Mouse (Mus musculus) neural tube, embryonic 13.5 days (tissue): ENCODE measurements around the gene Adap1. TPM values are rescaled to one million over a fixed set of nuclear protein-coding genes. Genes with fewer than 3 reads are reported as not detected.

ENCODE experiments used
- ATAC-seq: fragments of 200-750 bp; cut with Nextera tagmentation; 2 replicates; pipeline ENCODE4 v1.8.0; 2017; ENCODE audit warnings: low read depth, mild to moderate bottlenecking, moderate TSS enrichment, moderate library complexity
- H3K27ac ChIP-seq: fragments of 300-500 bp; sonication (generic); replicated peaks from 2 replicates; pipeline ENCODE4 v1.5.1; 2015; ENCODE audit warnings: moderate library complexity, mild to moderate bottlenecking, inconsistent platforms
- H3K27me3 ChIP-seq: fragments of 300-500 bp; sonication (generic); 2 replicates; pipeline ENCODE4 v1.6.1; 2015; ENCODE audit warnings: mild to moderate bottlenecking, inconsistent platforms
- H3K36me3 ChIP-seq: fragments of 300-500 bp; sonication (generic); 2 replicates; pipeline ENCODE4 v1.6.1; 2015; ENCODE audit warnings: mild to moderate bottlenecking, inconsistent platforms
- H3K4me1 ChIP-seq: fragments of 300-500 bp; sonication (generic); replicated peaks from 2 replicates; pipeline ENCODE4 v1.6.1; 2015; ENCODE audit warnings: inconsistent platforms
- H3K4me2 ChIP-seq: fragments of 300-500 bp; sonication (generic); 2 replicates; pipeline ENCODE4 v1.6.1; 2015; ENCODE audit warnings: inconsistent platforms, mild to moderate bottlenecking, moderate library complexity
- H3K4me3 ChIP-seq: fragments of 300-500 bp; sonication (generic); 2 replicates; pipeline ENCODE4 v1.5.1; 2015; ENCODE audit warnings: mild to moderate bottlenecking, inconsistent platforms
- H3K9ac ChIP-seq: fragments of 300-500 bp; sonication (generic); 2 replicates; pipeline ENCODE4 v1.6.1; 2015; ENCODE audit warnings: moderate library complexity, mild to moderate bottlenecking, inconsistent platforms
- H3K9me3 ChIP-seq: fragments of 300-500 bp; sonication (generic); 2 replicates; pipeline ENCODE4 v1.6.1; 2016; ENCODE audit warnings: inconsistent platforms
- WGBS: fragments of 180-500 bp; shearing (Covaris S2); methylation state at CpG from one replicate; pipeline ENCODE4 v1.1.7; 2015; 5-methylcytosine and 5-hydroxymethylcytosine counted together
- polyA plus RNA-seq: library from polyadenylated mRNA; unstranded; fragments of >200 nt; fragmentation: Nextera tagmentation; extraction: Ambion mirVana; gene quantifications from 2 replicates; pipeline ENCODE4 v1.2.1, GENCODE M21; 2015

The Adap1 gene
- polyA plus RNA-seq, 1 experiment from 2014 or later: 66.3 TPM

DNA sequence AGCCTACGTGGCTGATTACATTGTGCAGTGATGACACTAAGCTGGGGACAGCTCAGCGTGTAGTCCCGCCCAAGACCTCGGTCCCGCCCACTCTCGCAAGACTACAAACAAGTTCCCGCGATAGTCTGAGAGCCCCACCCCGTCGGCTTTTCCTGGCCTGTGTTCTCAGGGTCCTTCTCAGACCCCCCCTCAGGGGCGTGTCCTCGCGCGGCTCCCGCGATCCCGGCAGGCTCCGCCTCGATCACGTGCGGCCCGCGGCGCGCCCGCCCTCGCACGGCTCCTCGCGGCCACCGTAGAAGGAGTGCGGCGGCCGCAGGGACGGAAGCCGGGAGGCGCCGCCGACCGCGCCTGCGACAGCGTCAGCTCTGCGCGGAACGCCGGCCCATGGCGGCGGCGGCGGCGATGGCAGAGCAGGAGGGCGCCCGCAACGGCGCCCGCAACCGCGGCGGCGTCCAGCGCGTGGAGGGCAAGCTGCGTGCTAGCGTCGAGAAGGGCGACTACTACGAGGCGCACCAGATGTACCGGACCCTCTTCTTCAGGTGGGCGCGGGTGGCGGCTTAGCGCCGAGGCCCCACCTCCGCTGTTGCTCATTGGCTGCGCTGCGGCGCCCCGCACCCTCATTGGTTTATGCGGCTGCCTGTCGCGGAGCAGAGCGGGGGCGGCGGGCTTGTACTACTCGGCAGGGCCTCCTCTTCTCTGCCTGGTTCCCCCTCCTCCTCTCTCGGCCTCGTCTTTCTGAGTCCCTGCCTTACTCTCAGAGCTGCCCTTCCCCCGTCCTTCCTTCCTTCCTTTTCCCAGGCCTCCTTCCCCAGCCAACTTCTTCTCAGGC, 73.1 kb downstream of the Adap1 start, which contains the start of gene Get4:
Gene Get4 (plus strand): TSS at position 244 of the 829 bp plus-strand sequence.
- WGBS: under 1% methylated on average over 74 of the region's 90 CpGs
- Histone ChIP-seq H3K27ac (peak within 1 kb of the TSS; percentile 93), H3K9me3 (no peaks in the 10 kb centered on the region), H3K4me1 (peaks cover 46% of the 10 kb centered on the region), H3K9ac (peak within 1 kb of the TSS; percentile 87), H3K4me2 (peak within 1 kb of the TSS; percentile 91), H3K36me3 (peaks cover 40% of the 10 kb centered on the region), H3K4me3 (peak within 1 kb of the TSS; percentile 69), H3K27me3 (no peaks in the 10 kb centered on the region)
- ATAC-seq: peak; percentile 96

DNA sequence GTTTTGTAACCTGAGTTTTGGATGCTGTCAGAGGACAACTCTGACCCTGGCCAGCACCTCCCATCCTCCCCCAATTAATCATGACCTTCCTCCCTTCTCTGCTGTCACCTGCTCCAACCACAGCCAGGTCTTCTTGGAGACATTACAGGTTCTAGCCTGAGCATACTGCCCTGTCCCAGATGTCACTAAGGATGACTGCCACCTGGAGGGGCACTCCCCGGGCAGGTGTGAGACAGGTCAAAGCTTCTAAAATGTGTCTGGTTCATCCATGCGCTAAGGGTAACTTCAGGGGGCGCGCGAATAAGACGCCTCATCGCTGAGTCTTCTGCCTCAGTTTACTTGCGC, 73.7 kb downstream of the Adap1 start:
- peak; percentile 44 for ATAC-seq
- Histone ChIP-seq H3K27ac (peak overlapping the region; percentile 80), H3K9ac (peak overlapping the region; percentile 78), H3K36me3 (peaks cover 40% of the 10 kb centered on the region), H3K4me3 (peak overlapping the region; percentile 69), H3K27me3 (no peaks in the 10 kb centered on the region), H3K9me3 (no peaks in the 10 kb centered on the region), H3K4me1 (peaks cover 40% of the 10 kb centered on the region), H3K4me2 (peak overlapping the region; percentile 91)
- under 1% methylated on average over 8 of the region's 8 CpGs for WGBS

GRCm38 (mm10) chr5:139251279-139251678, 74.1 kb downstream of the Adap1 start:
- Histone ChIP-seq H3K4me3 (peak overlapping the region; percentile 69), H3K36me3 (peaks cover 44% of the 10 kb centered on the region), H3K27ac (peak overlapping the region; percentile 80; the same call in 1 of the 2 replicates), H3K4me2 (peak overlapping the region; percentile 91), H3K4me1 (peaks cover 37% of the 10 kb centered on the region), H3K9ac (peak overlapping the region; percentile 78), H3K27me3 (no peaks in the 10 kb centered on the region), H3K9me3 (no peaks in the 10 kb centered on the region)
- 85% methylated on average over 7 of the region's 7 CpGs for WGBS
- no peak for ATAC-seq

GRCm38 (mm10) chr5:139248846-139249245, 76.6 kb downstream of the Adap1 start:
- H3K36me3 ChIP-seq: peaks cover 69% of the 10 kb centered on the region
- H3K4me2 ChIP-seq: no peak overlapping the region
- no peak overlapping the region for H3K4me3 ChIP-seq
- no peaks in the 10 kb centered on the region for H3K27me3 ChIP-seq
- H3K9ac ChIP-seq: no peak overlapping the region
- no peak overlapping the region for H3K27ac ChIP-seq
- peaks cover 17% of the 10 kb centered on the region for H3K4me1 ChIP-seq
- WGBS: 83% methylated on average over 3 of the region's 3 CpGs
- H3K9me3 ChIP-seq: no peaks in the 10 kb centered on the region
- no peak for ATAC-seq

DNA sequence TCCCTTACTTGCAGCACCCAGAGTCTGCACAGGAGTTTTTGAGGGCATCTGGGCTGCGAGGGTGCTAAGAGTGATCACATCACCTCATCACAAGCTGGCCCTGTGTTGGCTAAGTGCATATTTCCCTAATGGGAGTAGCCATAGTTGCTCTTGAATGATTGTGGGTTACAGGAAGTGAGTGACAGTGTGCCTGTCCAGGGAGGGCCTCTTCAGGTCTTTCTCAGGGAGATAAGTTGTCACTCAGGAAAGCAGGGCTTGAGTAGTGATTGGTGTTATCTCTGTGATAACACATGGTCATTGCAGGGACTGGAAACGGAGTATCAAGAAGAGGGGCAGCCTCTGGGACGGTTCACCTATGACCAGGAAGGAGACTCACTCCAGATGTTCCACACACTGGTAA, 77.7 kb downstream of the Adap1 start:
- H3K9me3 ChIP-seq: no peaks in the 10 kb centered on the region
- ATAC-seq: no peak
- H3K27me3 ChIP-seq: no peaks in the 10 kb centered on the region
- H3K4me2 ChIP-seq: no peak overlapping the region
- peaks cover 6% of the 10 kb centered on the region for H3K4me1 ChIP-seq
- no peak overlapping the region for H3K4me3 ChIP-seq
- H3K36me3 ChIP-seq: peaks cover 80% of the 10 kb centered on the region
- 92% methylated on average over 3 of the region's 3 CpGs for WGBS
- H3K27ac ChIP-seq: no peak overlapping the region
- H3K9ac ChIP-seq: no peak overlapping the region

GRCm38 (mm10) chr5:139243384-139243783, 82.0 kb downstream of the Adap1 start:
- Histone ChIP-seq H3K9me3 (no peaks in the 10 kb centered on the region), H3K9ac (no peak overlapping the region), H3K27ac (no peak overlapping the region), H3K4me1 (no peaks in the 10 kb centered on the region), H3K27me3 (no peaks in the 10 kb centered on the region), H3K4me2 (no peak overlapping the region), H3K4me3 (no peak overlapping the region), H3K36me3 (peaks cover 99% of the 10 kb centered on the region)
- ATAC-seq: no peak
- 94% methylated on average over 1 of the region's 1 CpGs for WGBS

- 91% methylated on average over 15 of the region's 15 CpGs for WGBS
- Histone ChIP-seq H3K9me3 (no peaks in the 10 kb centered on the region), H3K9ac (no peak overlapping the region), H3K27me3 (no peaks in the 10 kb centered on the region), H3K4me3 (no peak overlapping the region), H3K4me1 (no peaks in the 10 kb centered on the region), H3K4me2 (no peak overlapping the region), H3K27ac (no peak overlapping the region), H3K36me3 (peaks cover 99% of the 10 kb centered on the region)
- ATAC-seq: no peak
These were observed 84.2 kb downstream of the Adap1 start for GRCm38 (mm10) chr5:139241022-139241761.

DNA sequence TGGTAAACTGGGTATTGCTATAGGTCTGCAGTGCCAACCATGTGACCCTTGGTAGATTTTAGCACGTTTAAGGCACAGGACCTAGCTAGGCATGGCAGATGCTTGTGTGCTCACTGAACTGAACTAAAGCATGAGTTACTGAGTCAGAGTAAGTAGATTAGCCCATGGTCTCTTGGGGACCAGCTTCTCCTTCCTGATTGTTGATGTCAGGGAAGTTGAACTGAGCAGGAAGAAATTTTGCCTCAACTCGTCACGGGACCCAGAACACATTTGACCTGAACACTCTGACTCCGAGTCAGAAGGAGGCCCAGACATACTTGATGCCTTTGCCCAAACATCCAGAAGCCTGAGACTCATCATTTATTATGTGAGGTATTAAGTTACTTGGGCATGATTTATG, 88.0 kb downstream of the Adap1 start:
- no peaks in the 10 kb centered on the region for H3K27me3 ChIP-seq
- no peaks in the 10 kb centered on the region for H3K4me1 ChIP-seq
- no peaks in the 10 kb centered on the region for H3K9me3 ChIP-seq
- ATAC-seq: no peak
- H3K4me2 ChIP-seq: no peak overlapping the region
- H3K27ac ChIP-seq: no peak overlapping the region
- peaks cover 99% of the 10 kb centered on the region for H3K36me3 ChIP-seq
- 88% methylated on average over 4 of the region's 4 CpGs for WGBS
- H3K4me3 ChIP-seq: no peak overlapping the region
- no peak overlapping the region for H3K9ac ChIP-seq

GRCm38 (mm10) chr5:139234423-139234822, 91.0 kb downstream of the Adap1 start:
- Histone ChIP-seq H3K36me3 (peaks cover 98% of the 10 kb centered on the region), H3K27ac (no peak overlapping the region), H3K9me3 (no peaks in the 10 kb centered on the region), H3K4me1 (no peaks in the 10 kb centered on the region), H3K4me3 (no peak overlapping the region), H3K4me2 (no peak overlapping the region), H3K27me3 (no peaks in the 10 kb centered on the region), H3K9ac (no peak overlapping the region)
- 90% methylated on average over 4 of the region's 4 CpGs for WGBS
- no peak for ATAC-seq

DNA sequence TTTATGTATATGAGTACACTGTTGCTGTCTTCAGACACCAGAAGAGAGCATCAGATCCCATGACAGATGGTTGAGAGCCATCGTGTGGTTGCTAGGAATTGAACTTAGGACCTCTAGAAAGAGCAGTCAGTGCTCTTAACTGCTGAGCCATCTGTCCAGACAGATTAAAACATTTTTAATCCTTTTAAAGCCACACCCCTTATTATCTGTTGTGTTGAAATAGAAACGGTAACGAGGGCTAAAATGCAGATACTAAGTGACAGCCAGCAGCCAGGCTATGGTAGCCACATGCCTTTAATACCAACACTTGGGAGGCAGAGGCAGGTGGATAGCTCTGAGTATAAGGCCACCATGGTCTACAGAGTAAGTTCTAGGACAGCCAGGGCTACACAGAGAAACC, 93.3 kb downstream of the Adap1 start:
- Histone ChIP-seq H3K36me3 (peaks cover 96% of the 10 kb centered on the region), H3K4me1 (no peaks in the 10 kb centered on the region), H3K9ac (no peak overlapping the region), H3K27ac (no peak overlapping the region), H3K9me3 (no peaks in the 10 kb centered on the region), H3K27me3 (no peaks in the 10 kb centered on the region), H3K4me3 (no peak overlapping the region), H3K4me2 (no peak overlapping the region)
- WGBS: 86% methylated on average over 3 of the region's 3 CpGs
- no peak for ATAC-seq

DNA sequence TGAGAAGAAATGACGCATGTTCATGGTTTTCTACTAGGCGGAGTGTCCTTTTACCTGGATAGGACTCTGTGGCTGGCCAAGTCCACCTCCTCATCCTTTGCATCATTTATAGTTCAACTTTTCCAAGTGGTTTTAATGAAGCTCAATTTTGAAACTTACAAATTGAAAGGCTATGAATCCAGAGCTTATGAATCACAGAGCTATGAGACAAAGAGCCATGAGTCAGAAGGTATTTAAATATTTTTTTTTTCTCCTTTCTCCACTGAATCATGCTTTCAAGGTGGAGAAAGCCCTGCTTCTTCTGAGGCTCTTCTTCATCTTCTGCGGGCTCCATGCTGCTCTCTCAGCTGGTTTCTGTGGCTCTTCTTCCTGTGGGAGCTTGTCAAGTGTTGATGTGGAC, 95.7 kb downstream of the Adap1 start:
- peaks cover 95% of the 10 kb centered on the region for H3K36me3 ChIP-seq
- H3K27me3 ChIP-seq: no peaks in the 10 kb centered on the region
- ATAC-seq: no peak
- H3K9me3 ChIP-seq: no peaks in the 10 kb centered on the region
- no peak overlapping the region for H3K4me3 ChIP-seq
- H3K4me1 ChIP-seq: no peaks in the 10 kb centered on the region
- no peak overlapping the region for H3K9ac ChIP-seq
- no peak overlapping the region for H3K27ac ChIP-seq
- no peak overlapping the region for H3K4me2 ChIP-seq
- 96% methylated on average over 3 of the region's 3 CpGs for whole genome bisulfite sequencing

GRCm38 (mm10) chr5:139228318-139228717, 97.1 kb downstream of the Adap1 start:
- Histone ChIP-seq H3K9ac (no peak overlapping the region), H3K9me3 (no peaks in the 10 kb centered on the region), H3K4me2 (no peak overlapping the region), H3K36me3 (peaks cover 95% of the 10 kb centered on the region), H3K4me1 (no peaks in the 10 kb centered on the region), H3K27ac (no peak overlapping the region), H3K27me3 (no peaks in the 10 kb centered on the region), H3K4me3 (no peak overlapping the region)
- ATAC-seq: no peak
- WGBS: 98% methylated on average over 3 of the region's 3 CpGs
